Mouse (Mus musculus) heart, embryonic 13.5 days (tissue): Measurements from ENCODE around the gene Tbc1d1. TPM values are rescaled to one million over a fixed set of nuclear protein-coding genes. Genes with fewer than 3 reads are reported as not detected.
"Not testable (repeated sequence)": the region's sequence is repeated elsewhere in the genome, so short reads cannot be mapped to it uniquely, and the experiment has no call there.

Experiments used
- ATAC-seq: fragments of 200-750 bp; cut with Nextera tagmentation; 2 replicates; pipeline ENCODE4 v1.8.0; 2017; ENCODE audit warnings: moderate TSS enrichment; ENCODE audit not compliant: insufficient number of reproducible peaks, low FRiP score, low TSS enrichment; ENCODE audit errors: extremely low read depth
- H3K27ac ChIP-seq: fragments of 300-500 bp; sonication (generic); replicated peaks from 2 replicates; pipeline ENCODE4 v1.5.1; 2015; ENCODE audit warnings: moderate library complexity, mild to moderate bottlenecking, inconsistent platforms
- H3K27me3 ChIP-seq: fragments of 300-500 bp; sonication (generic); replicated peaks from 2 replicates; pipeline ENCODE4 v1.6.1; 2015; ENCODE audit warnings: mild to moderate bottlenecking, inconsistent platforms
- H3K36me3 ChIP-seq: fragments of 300-500 bp; sonication (generic); 2 replicates; pipeline ENCODE4 v1.6.1; 2015; ENCODE audit warnings: mild to moderate bottlenecking, inconsistent platforms
- H3K4me1 ChIP-seq: fragments of 300-500 bp; sonication (generic); 2 replicates; pipeline ENCODE4 v1.6.1; 2015; ENCODE audit warnings: inconsistent platforms
- H3K4me2 ChIP-seq: fragments of 300-500 bp; sonication (generic); 2 replicates; pipeline ENCODE4 v1.6.1; 2015; ENCODE audit warnings: inconsistent platforms, mild to moderate bottlenecking, moderate library complexity
- H3K4me3 ChIP-seq: fragments of 300-500 bp; sonication (generic); 2 replicates; pipeline ENCODE4 v1.5.1; 2015; ENCODE audit warnings: moderate library complexity, mild to moderate bottlenecking, inconsistent platforms
- H3K9ac ChIP-seq: fragments of 300-500 bp; sonication (generic); 2 replicates; pipeline ENCODE4 v1.6.1; 2015; ENCODE audit warnings: inconsistent platforms, mild to moderate bottlenecking, moderate library complexity
- H3K9me3 ChIP-seq: fragments of 300-500 bp; sonication (generic); 2 replicates; pipeline ENCODE4 v1.6.1; 2016; ENCODE audit warnings: inconsistent platforms
- WGBS: fragments of 180-500 bp; shearing (Covaris S2); methylation state at CpG from one replicate; pipeline ENCODE4 v1.1.7; 2015; ENCODE audit warnings: mixed read lengths; 5-methylcytosine and 5-hydroxymethylcytosine counted together
- polyA plus RNA-seq: library from polyadenylated mRNA; unstranded; fragments of >200 nt; fragmentation: Nextera tagmentation; extraction: Ambion mirVana; gene quantifications from 2 replicates; pipeline ENCODE4 v1.2.1, GENCODE M21; 2015

Tbc1d1 gene
- polyA plus RNA-seq, 1 experiment from 2014 or later = 25.4 TPM

GRCm38 (mm10) chr5:64345181-64345735 is 189.2 kb downstream of the Tbc1d1 start:
- no peak overlapping the region for H3K4me2 ChIP-seq
- H3K36me3 ChIP-seq = peaks cover 52% of the 10 kb centered on the region
- H3K27ac ChIP-seq = peak overlapping the region; percentile 65
- H3K9me3 ChIP-seq = no peaks in the 10 kb centered on the region
- peaks cover 38% of the 10 kb centered on the region for H3K4me1 ChIP-seq
- H3K27me3 ChIP-seq = no peaks in the 10 kb centered on the region
- no peak overlapping the region for H3K9ac ChIP-seq
- 83% methylated on average over 16 of the region's 16 CpGs for WGBS
- no peak overlapping the region for H3K4me3 ChIP-seq
- no peak for ATAC-seq

- H3K4me3 ChIP-seq = no peak overlapping the region
- H3K27ac ChIP-seq = 0 out of 2 replicates have a peak overlapping the region, but pooled peaks have one; percentile 0
- no peaks in the 10 kb centered on the region for H3K9me3 ChIP-seq
- peaks cover 57% of the 10 kb centered on the region for H3K36me3 ChIP-seq
- ATAC-seq = no peak
- H3K4me1 ChIP-seq = peaks cover 36% of the 10 kb centered on the region
- H3K4me2 ChIP-seq = no peak overlapping the region
- no peak overlapping the region for H3K9ac ChIP-seq
- H3K27me3 ChIP-seq = no peaks in the 10 kb centered on the region
- WGBS = 80% methylated on average over 7 of the region's 7 CpGs
Measured at GRCm38 (mm10) chr5:64345761-64346160, 189.7 kb downstream of the Tbc1d1 start.

- Histone ChIP-seq H3K27me3 (no peaks in the 10 kb centered on the region), H3K9me3 (no peaks in the 10 kb centered on the region), H3K36me3 (peaks cover 62% of the 10 kb centered on the region), H3K27ac (peak overlapping the region; percentile 51), H3K4me1 (peaks cover 33% of the 10 kb centered on the region), H3K4me3 (no peak overlapping the region), H3K9ac (no peak overlapping the region), H3K4me2 (no peak overlapping the region)
- 81% methylated on average over 6 of the region's 6 CpGs for WGBS
- ATAC-seq = no peak
Measured at GRCm38 (mm10) chr5:64346343-64346885, 190.3 kb downstream of the Tbc1d1 start.

GRCm38 (mm10) chr5:64348166-64348565 is 192.1 kb downstream of the Tbc1d1 start:
- ATAC-seq = no peak
- WGBS = 88% methylated on average over 2 of the region's 2 CpGs
- Histone ChIP-seq H3K9me3 (no peaks in the 10 kb centered on the region), H3K36me3 (peaks cover 65% of the 10 kb centered on the region), H3K27me3 (no peaks in the 10 kb centered on the region), H3K4me1 (peaks cover 31% of the 10 kb centered on the region), H3K4me2 (no peak overlapping the region), H3K4me3 (no peak overlapping the region), H3K9ac (no peak overlapping the region), H3K27ac (no peak overlapping the region)

GRCm38 (mm10) chr5:64348780-64349179 is 192.7 kb downstream of the Tbc1d1 start:
- Histone ChIP-seq H3K9me3 (no peaks in the 10 kb centered on the region), H3K4me3 (no peak overlapping the region), H3K27me3 (no peaks in the 10 kb centered on the region), H3K36me3 (peaks cover 65% of the 10 kb centered on the region), H3K4me1 (peaks cover 25% of the 10 kb centered on the region), H3K4me2 (no peak overlapping the region), H3K27ac (no peak overlapping the region), H3K9ac (peak overlapping the region; percentile 11; the same call in 1 of the 2 replicates)
- WGBS = 85% methylated on average over 8 of the region's 8 CpGs
- no peak for ATAC-seq

- no peak overlapping the region for H3K4me3 ChIP-seq
- ATAC-seq = no peak
- H3K4me1 ChIP-seq = peaks cover 12% of the 10 kb centered on the region
- no peak overlapping the region for H3K9ac ChIP-seq
- peaks cover 46% of the 10 kb centered on the region for H3K36me3 ChIP-seq
- no peak overlapping the region for H3K4me2 ChIP-seq
- WGBS = 81% methylated on average over 6 of the region's 6 CpGs
- no peak overlapping the region for H3K27ac ChIP-seq
- H3K27me3 ChIP-seq = no peaks in the 10 kb centered on the region
- H3K9me3 ChIP-seq = no peaks in the 10 kb centered on the region
Measured at GRCm38 (mm10) chr5:64351968-64352367, 195.9 kb downstream of the Tbc1d1 start.

GRCm38 (mm10) chr5:64358639-64359584 is 202.8 kb downstream of the Tbc1d1 start:
- H3K9me3 ChIP-seq = no peaks in the 10 kb centered on the region
- H3K36me3 ChIP-seq = no peaks in the 10 kb centered on the region
- ATAC-seq = no peak
- no peak overlapping the region for H3K27ac ChIP-seq
- H3K27me3 ChIP-seq = no peaks in the 10 kb centered on the region
- WGBS = 62% methylated on average over 18 of the region's 18 CpGs
- H3K4me2 ChIP-seq = no peak overlapping the region
- H3K9ac ChIP-seq = 0 out of 2 replicates have a peak overlapping the region, but pooled peaks have one; percentile 24
- H3K4me3 ChIP-seq = no peak overlapping the region
- peaks cover 39% of the 10 kb centered on the region for H3K4me1 ChIP-seq

GRCm38 (mm10) chr5:64360147-64360875 is 204.2 kb downstream of the Tbc1d1 start:
- ATAC-seq = no peak
- H3K4me3 ChIP-seq = no peak overlapping the region
- H3K9me3 ChIP-seq = no peaks in the 10 kb centered on the region
- H3K27ac ChIP-seq = no peak overlapping the region
- H3K4me2 ChIP-seq = no peak overlapping the region
- no peak overlapping the region for H3K9ac ChIP-seq
- no peaks in the 10 kb centered on the region for H3K36me3 ChIP-seq
- WGBS = 80% methylated on average over 8 of the region's 8 CpGs
- H3K27me3 ChIP-seq = no peaks in the 10 kb centered on the region
- H3K4me1 ChIP-seq = peaks cover 53% of the 10 kb centered on the region

- not testable (repeated sequence) for H3K9me3 ChIP-seq, H3K4me3 ChIP-seq, H3K9ac ChIP-seq, H3K27ac ChIP-seq, H3K36me3 ChIP-seq, H3K4me2 ChIP-seq, ATAC-seq, H3K27me3 ChIP-seq
- peaks cover 50% of the 10 kb centered on the region for H3K4me1 ChIP-seq
Measured at GRCm38 (mm10) chr5:64360876-64361268, 204.8 kb downstream of the Tbc1d1 start.

- WGBS = 66% methylated on average over 5 of the region's 5 CpGs
- Histone ChIP-seq H3K27me3 (no peaks in the 10 kb centered on the region), H3K9me3 (no peaks in the 10 kb centered on the region), H3K4me1 (peaks cover 55% of the 10 kb centered on the region), H3K4me3 (no peak overlapping the region), H3K4me2 (peak overlapping the region; percentile 33; the same call in 1 of the 2 replicates), H3K36me3 (no peaks in the 10 kb centered on the region), H3K27ac (peak overlapping the region; percentile 24; the same call in 1 of the 2 replicates), H3K9ac (peak overlapping the region; percentile 29)
- no peak for ATAC-seq
Measured at GRCm38 (mm10) chr5:64363859-64364406, 207.8 kb downstream of the Tbc1d1 start.
